Mouse (Mus musculus): ENCODE data around the gene Mb. TPM values are rescaled to one million over a fixed set of nuclear protein-coding genes. Genes with fewer than 3 reads are reported as not detected.

Mb gene
- polyA plus RNA-seq, 1 experiment from 2014 or later: 0.35 TPM

GRCm38 (mm10) chr15:77031271-77031670, 19.2 kb downstream of the Mb start:
- Histone ChIP-seq H3K9me3 (ENCODE audit: control insufficient read depth, low read length) (no peaks in the 10 kb centered on the region), H3K4me2 (ENCODE audit: low read length) (no peak overlapping the region), H3K27me3 (replicated peaks; ENCODE audit: control insufficient read depth, insufficient read depth, low read length) (no peaks in the 10 kb centered on the region), H3K4me3 (ENCODE audit: low read depth, low read length) (no peak overlapping the region), H3K4me1 (replicated peaks; ENCODE audit: control insufficient read depth, insufficient read depth, low read length) (peaks cover 7% of the 10 kb centered on the region), H3K36me3 (ENCODE audit: control insufficient read depth, insufficient read depth, low read length) (no peaks in the 10 kb centered on the region), H3K9ac (ENCODE audit: low read length) (no peak overlapping the region), H3K27ac (ENCODE audit: low read depth) (no peak overlapping the region)
- DNase-seq (ENCODE audit: low spot score) (no peak), ATAC-seq (replicated peaks; ENCODE audit: low FRiP score, low TSS enrichment, low read depth) (no peak)
- WGBS: 51% methylated on average over 3 of the region's 3 CpGs

GRCm38 (mm10) chr15:77029331-77029991, 21.0 kb downstream of the Mb start:
- H3K9ac ChIP-seq (ENCODE audit: low read length): no peak overlapping the region
- peak overlapping the region; percentile 35; the same call in 1 of the 2 replicates for H3K27ac ChIP-seq (ENCODE audit: low read depth)
- no peak overlapping the region for H3K4me2 ChIP-seq (ENCODE audit: low read length)
- DNase-seq (ENCODE audit: low spot score) (peak; percentile 86), ATAC-seq (replicated peaks; ENCODE audit: low FRiP score, low TSS enrichment, low read depth) (0 out of 2 replicates have a peak, but pooled peaks have one; percentile 33)
- no peaks in the 10 kb centered on the region for H3K9me3 ChIP-seq (ENCODE audit: control insufficient read depth, low read length)
- 27% methylated on average over 7 of the region's 7 CpGs for WGBS
- H3K36me3 ChIP-seq (ENCODE audit: control insufficient read depth, insufficient read depth, low read length): no peaks in the 10 kb centered on the region
- no peak overlapping the region for H3K4me3 ChIP-seq (ENCODE audit: low read depth, low read length)
- peaks cover 4% of the 10 kb centered on the region; the same call in 1 of the 2 replicates for H3K4me1 ChIP-seq (replicated peaks; ENCODE audit: control insufficient read depth, insufficient read depth, low read length)
- H3K27me3 ChIP-seq (replicated peaks; ENCODE audit: control insufficient read depth, insufficient read depth, low read length): no peaks in the 10 kb centered on the region

GRCm38 (mm10) chr15:77027675-77028074, 22.8 kb downstream of the Mb start:
- peaks cover 4% of the 10 kb centered on the region; the same call in 1 of the 2 replicates for H3K4me1 ChIP-seq (replicated peaks; ENCODE audit: control insufficient read depth, insufficient read depth, low read length)
- H3K36me3 ChIP-seq (ENCODE audit: control insufficient read depth, insufficient read depth, low read length): no peaks in the 10 kb centered on the region
- no peaks in the 10 kb centered on the region for H3K9me3 ChIP-seq (ENCODE audit: control insufficient read depth, low read length)
- DNase-seq (ENCODE audit: low spot score): no peak
- no peak overlapping the region for H3K4me2 ChIP-seq (ENCODE audit: low read length)
- H3K4me3 ChIP-seq (ENCODE audit: low read depth, low read length): no peak overlapping the region
- no peak overlapping the region for H3K9ac ChIP-seq (ENCODE audit: low read length)
- WGBS: 74% methylated on average over 6 of the region's 6 CpGs
- no peaks in the 10 kb centered on the region for H3K27me3 ChIP-seq (replicated peaks; ENCODE audit: control insufficient read depth, insufficient read depth, low read length)
- no peak overlapping the region for H3K27ac ChIP-seq (ENCODE audit: low read depth)
- no peak for ATAC-seq (replicated peaks; ENCODE audit: low FRiP score, low TSS enrichment, low read depth)

DNA sequence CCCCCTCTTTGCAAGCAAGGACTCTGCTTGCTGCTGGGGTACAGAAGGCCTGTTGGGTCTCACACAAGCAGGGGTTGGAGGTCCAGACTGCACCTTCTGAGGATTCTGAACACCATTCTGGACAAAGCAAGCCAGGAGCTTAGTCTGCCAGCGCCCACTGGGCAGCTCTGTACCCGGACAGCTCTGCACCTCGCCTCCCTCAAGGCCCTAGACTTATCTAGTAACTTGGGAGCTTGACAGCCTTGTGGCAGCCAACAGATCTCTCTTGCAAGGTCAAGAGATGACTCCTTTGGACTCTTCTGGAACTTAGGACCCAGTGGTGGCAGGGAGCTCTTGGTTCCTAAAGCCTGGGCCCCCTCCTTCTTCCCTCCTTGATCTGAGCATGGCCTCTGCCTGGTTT, 23.4 kb downstream of the Mb start:
- no peak overlapping the region for H3K4me2 ChIP-seq (ENCODE audit: low read length)
- WGBS: 94% methylated on average over 3 of the region's 3 CpGs
- H3K36me3 ChIP-seq (ENCODE audit: control insufficient read depth, insufficient read depth, low read length): no peaks in the 10 kb centered on the region
- ATAC-seq (replicated peaks; ENCODE audit: low FRiP score, low TSS enrichment, low read depth) (no peak), DNase-seq (ENCODE audit: low spot score) (no peak)
- no peak overlapping the region for H3K27ac ChIP-seq (ENCODE audit: low read depth)
- H3K4me1 ChIP-seq (replicated peaks; ENCODE audit: control insufficient read depth, insufficient read depth, low read length): peaks cover 4% of the 10 kb centered on the region; the same call in 1 of the 2 replicates
- H3K27me3 ChIP-seq (replicated peaks; ENCODE audit: control insufficient read depth, insufficient read depth, low read length): no peaks in the 10 kb centered on the region
- H3K4me3 ChIP-seq (ENCODE audit: low read depth, low read length): no peak overlapping the region
- no peak overlapping the region for H3K9ac ChIP-seq (ENCODE audit: low read length)
- no peaks in the 10 kb centered on the region for H3K9me3 ChIP-seq (ENCODE audit: control insufficient read depth, low read length)

GRCm38 (mm10) chr15:77025884-77026583, 24.4 kb downstream of the Mb start:
- WGBS: 71% methylated on average over 5 of the region's 5 CpGs
- ATAC-seq (replicated peaks; ENCODE audit: low FRiP score, low TSS enrichment, low read depth): 0 out of 2 replicates have a peak, but pooled peaks have one; percentile 18

GRCm38 (mm10) chr15:77022401-77022957, 28.0 kb downstream of the Mb start:
- ATAC-seq (replicated peaks; ENCODE audit: low FRiP score, low TSS enrichment, low read depth): no peak
- Histone ChIP-seq H3K27ac (ENCODE audit: low read depth) (no peak overlapping the region), H3K36me3 (ENCODE audit: control insufficient read depth, insufficient read depth, low read length) (no peaks in the 10 kb centered on the region), H3K4me3 (ENCODE audit: low read depth, low read length) (no peak overlapping the region), H3K9me3 (ENCODE audit: control insufficient read depth, low read length) (no peaks in the 10 kb centered on the region), H3K4me1 (replicated peaks; ENCODE audit: control insufficient read depth, insufficient read depth, low read length) (peaks cover 6% of the 10 kb centered on the region; the same call in 1 of the 2 replicates), H3K9ac (ENCODE audit: low read length) (no peak overlapping the region), H3K27me3 (replicated peaks; ENCODE audit: control insufficient read depth, insufficient read depth, low read length) (no peaks in the 10 kb centered on the region), H3K4me2 (ENCODE audit: low read length) (no peak overlapping the region)
- DNase-seq (ENCODE audit: low spot score): no peak
- WGBS: 82% methylated on average over 5 of the region's 5 CpGs

More at GRCm38 (mm10) chr15:77025884-77026583, 24.4 kb downstream of the Mb start:
- H3K27me3 ChIP-seq (replicated peaks; ENCODE audit: control insufficient read depth, insufficient read depth, low read length): no peaks in the 10 kb centered on the region
- H3K4me3 ChIP-seq (ENCODE audit: low read depth, low read length): no peak overlapping the region
- no peak for DNase-seq (ENCODE audit: low spot score)
- H3K4me2 ChIP-seq (ENCODE audit: low read length): no peak overlapping the region
- no peaks in the 10 kb centered on the region for H3K36me3 ChIP-seq (ENCODE audit: control insufficient read depth, insufficient read depth, low read length)
- H3K4me1 ChIP-seq (replicated peaks; ENCODE audit: control insufficient read depth, insufficient read depth, low read length): peaks cover 6% of the 10 kb centered on the region; the same call in 1 of the 2 replicates
- H3K9ac ChIP-seq (ENCODE audit: low read length): no peak overlapping the region
- H3K27ac ChIP-seq (ENCODE audit: low read depth): no peak overlapping the region
- no peaks in the 10 kb centered on the region for H3K9me3 ChIP-seq (ENCODE audit: control insufficient read depth, low read length)

DNA sequence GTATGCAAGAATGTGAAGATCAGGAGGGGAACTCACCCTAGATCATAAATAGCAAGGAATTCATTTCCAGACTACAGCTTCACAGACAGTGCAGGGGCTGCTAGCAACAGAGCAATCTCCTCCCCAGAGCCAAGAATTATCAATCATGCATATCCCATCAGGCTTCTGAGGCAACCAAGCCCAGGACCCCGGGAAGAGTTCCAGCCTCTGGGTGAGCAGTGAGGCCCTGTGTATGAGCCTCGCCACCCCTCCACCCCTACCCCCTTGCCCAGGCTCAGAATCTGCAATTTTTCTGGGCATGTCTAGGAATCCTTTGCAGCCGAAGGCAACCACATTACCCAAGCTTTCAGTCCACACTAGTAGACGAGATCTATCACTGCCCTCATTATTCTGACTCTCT, 28.6 kb downstream of the Mb start:
- no peak overlapping the region for H3K27ac ChIP-seq (ENCODE audit: low read depth)
- ATAC-seq (replicated peaks; ENCODE audit: low FRiP score, low TSS enrichment, low read depth) (no peak), DNase-seq (ENCODE audit: low spot score) (no peak)
- H3K9ac ChIP-seq (ENCODE audit: low read length): no peak overlapping the region
- 0 out of 2 replicates have a peak, but pooled peaks cover 6% of the 10 kb centered on the region for H3K4me1 ChIP-seq (replicated peaks; ENCODE audit: control insufficient read depth, insufficient read depth, low read length)
- 65% methylated on average over 4 of the region's 4 CpGs for WGBS
- H3K27me3 ChIP-seq (replicated peaks; ENCODE audit: control insufficient read depth, insufficient read depth, low read length): no peaks in the 10 kb centered on the region
- no peaks in the 10 kb centered on the region for H3K9me3 ChIP-seq (ENCODE audit: control insufficient read depth, low read length)
- no peak overlapping the region for H3K4me2 ChIP-seq (ENCODE audit: low read length)
- H3K36me3 ChIP-seq (ENCODE audit: control insufficient read depth, insufficient read depth, low read length): no peaks in the 10 kb centered on the region
- no peak overlapping the region for H3K4me3 ChIP-seq (ENCODE audit: low read depth, low read length)

DNA sequence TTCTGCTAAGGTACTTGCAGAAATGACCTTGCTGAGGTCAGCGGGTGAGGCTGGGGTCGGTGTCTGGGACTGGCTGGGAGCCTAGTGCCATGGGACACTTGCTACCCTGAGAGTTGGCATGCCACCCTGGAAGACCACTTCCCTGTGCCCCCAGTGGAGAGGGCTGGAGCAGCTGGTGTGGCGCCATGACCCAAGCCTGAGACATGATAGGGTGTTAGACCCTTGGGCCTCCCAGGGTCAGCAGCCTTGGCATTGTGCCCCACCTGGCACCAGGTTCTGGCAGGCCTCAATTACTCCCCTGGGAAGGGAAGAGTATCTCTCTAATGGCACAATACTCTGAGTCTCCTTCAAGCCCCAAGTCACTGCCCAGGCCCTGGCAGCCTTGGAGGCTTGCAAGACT, 29.4 kb downstream of the Mb start:
- Histone ChIP-seq H3K9me3 (ENCODE audit: control insufficient read depth, low read length) (no peaks in the 10 kb centered on the region), H3K4me2 (ENCODE audit: low read length) (no peak overlapping the region), H3K4me1 (replicated peaks; ENCODE audit: control insufficient read depth, insufficient read depth, low read length) (0 out of 2 replicates have a peak, but pooled peaks cover 2% of the 10 kb centered on the region), H3K9ac (ENCODE audit: low read length) (no peak overlapping the region), H3K27me3 (replicated peaks; ENCODE audit: control insufficient read depth, insufficient read depth, low read length) (no peaks in the 10 kb centered on the region), H3K4me3 (ENCODE audit: low read depth, low read length) (no peak overlapping the region), H3K27ac (ENCODE audit: low read depth) (no peak overlapping the region), H3K36me3 (ENCODE audit: control insufficient read depth, insufficient read depth, low read length) (no peaks in the 10 kb centered on the region)
- DNase-seq (ENCODE audit: low spot score): no peak
- ATAC-seq (replicated peaks; ENCODE audit: low FRiP score, low TSS enrichment, low read depth): no peak
- 88% methylated on average over 3 of the region's 3 CpGs for WGBS
